22 mouse cellular contexts compared by ENCODE assay signal in the genomic region with DNA sequence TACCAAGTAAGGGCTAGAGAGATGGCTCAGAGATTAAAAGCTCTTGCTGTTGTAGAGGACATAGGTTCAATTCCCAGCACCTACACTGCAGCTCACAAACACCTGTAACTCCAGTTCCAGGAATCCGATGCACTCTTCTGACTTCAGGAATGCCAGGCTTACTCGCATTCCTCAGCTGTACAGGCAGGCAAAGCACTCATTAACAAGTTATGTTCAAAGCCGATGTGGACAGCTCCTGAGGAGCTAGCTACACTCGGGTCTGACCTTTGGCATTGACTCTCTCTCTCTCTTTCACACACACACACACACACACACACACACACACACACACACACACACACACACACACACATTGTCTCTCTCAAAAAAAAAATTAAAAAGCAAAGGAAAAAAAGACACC. TPM values are rescaled to one million over a fixed set of nuclear protein-coding genes. Genes with fewer than 3 reads are reported as not detected.
DNase-seq lines count a peak whose midpoint lies in the region; ATAC-seq and TF ChIP-seq lines count a peak whose summit lies in the region.
"Had no signal": no experiment of that assay in that cellular context is flagged by ENCODE, and none has a peak within 500 bp of the region (broad histone marks: within the 10 kb centered on the region; RNA-seq: fewer than 3 reads in every experiment).

No protein-coding gene starts in this region.

- no peaks in the 10 kb centered on the region for H3K9me3 ChIP-seq in kidney, postnatal 0 days (replicated peaks; ENCODE audit: low read length)
- H3K9me3 ChIP-seq: embryonic facial prominence, embryonic 13.5 days; limb, embryonic 12.5 days; liver, embryonic 13.5 days; lung, embryonic 15.5 days; midbrain, embryonic 12.5 days; neural tube, embryonic 12.5 days had no signal

- no peaks in the 10 kb centered on the region for H3K27me3 ChIP-seq in kidney, postnatal 0 days (ENCODE audit: insufficient read depth, low read length)
- H3K27me3 ChIP-seq: embryonic facial prominence, embryonic 13.5 days; limb, embryonic 12.5 days; liver, embryonic 13.5 days; lung, embryonic 15.5 days; midbrain, embryonic 12.5 days; neural tube, embryonic 12.5 days; Patski had no signal

- H3K36me3 ChIP-seq in kidney, postnatal 0 days (ENCODE audit: insufficient read depth, low read length): no peaks in the 10 kb centered on the region
- H3K36me3 ChIP-seq: embryonic facial prominence, embryonic 13.5 days; limb, embryonic 12.5 days; liver, embryonic 13.5 days; lung, embryonic 15.5 days; midbrain, embryonic 12.5 days; neural tube, embryonic 12.5 days had no signal

- no peaks in the 10 kb centered on the region for H3K4me1 ChIP-seq in kidney, postnatal 0 days (replicated peaks; ENCODE audit: insufficient read depth, low read length)
- H3K4me1 ChIP-seq: embryonic facial prominence, embryonic 13.5 days; limb, embryonic 12.5 days; liver, embryonic 13.5 days; midbrain, embryonic 12.5 days; neural tube, embryonic 12.5 days had no signal

- H3K4me2 ChIP-seq in kidney, postnatal 0 days (ENCODE audit: low read length): no peak overlapping the region
- H3K4me2 ChIP-seq: embryonic facial prominence, embryonic 13.5 days; limb, embryonic 12.5 days; liver, embryonic 13.5 days; lung, embryonic 15.5 days; midbrain, embryonic 12.5 days; neural tube, embryonic 12.5 days had no signal

- 18% methylated on average over 4 of the region's 4 CpGs for WGBS in kidney, postnatal 0 days

- no peak overlapping the region for H3K9ac ChIP-seq in kidney, postnatal 0 days (ENCODE audit: low read depth, low read length)
- H3K9ac ChIP-seq: embryonic facial prominence, embryonic 13.5 days; limb, embryonic 12.5 days; liver, embryonic 13.5 days; lung, embryonic 15.5 days; midbrain, embryonic 12.5 days; neural tube, embryonic 12.5 days had no signal

- no peak overlapping the region for H3K27ac ChIP-seq in kidney, postnatal 0 days
- H3K27ac ChIP-seq: embryonic facial prominence, embryonic 13.5 days; left cerebral cortex, adult 2 months; limb, embryonic 12.5 days; liver, embryonic 13.5 days; lung, embryonic 15.5 days; macrophage; midbrain, embryonic 12.5 days; neural tube, embryonic 12.5 days had no signal

- ATAC-seq in kidney, postnatal 0 days (replicated peaks; ENCODE audit: low FRiP score, low read depth): peak; percentile 90
- ATAC-seq: forebrain, embryonic 14.5 days; Patski had no signal

- peak; percentile 40 for DNase-seq in kidney, adult 9 months
- no peak for DNase-seq in kidney, postnatal 10 days
- DNase-seq in R1 (ENCODE audit: low read depth, low spot score) (peak; percentile 30), liver (no peak)
- peak; percentile 39 for DNase-seq in embryo, embryonic 11 days
- DNase-seq in kidney, postnatal 0 days (ENCODE audit: low spot score): peak; percentile 41
- no peak for DNase-seq in cerebellum, adult 11 months
- DNase-seq: adrenal gland, postnatal 25 days; cerebellum, adult 18-20 months; cerebellum, postnatal 25 days; gastrocnemius, postnatal 14 days; liver, embryonic 13.5 days; thymus, postnatal 25 days had no signal

- H3K4me3 ChIP-seq in kidney, postnatal 0 days (replicated peaks; ENCODE audit: low read depth, low read length): no peak overlapping the region
- H3K4me3 ChIP-seq: embryonic facial prominence, embryonic 13.5 days; left cerebral cortex, adult 2 months; limb, embryonic 12.5 days; liver, embryonic 13.5 days; lung, embryonic 15.5 days; midbrain, embryonic 12.5 days; neural tube, embryonic 12.5 days had no signal

- TF ChIP-seq CTCF in kidney, postnatal 0 days (IDR thresholded peaks at IDR 0.05; ENCODE audit: low read depth): no peak

RNA-seq across cellular contexts. Expression of gene Tmem192, which starts 48.3 kb away (rescaled TPM):
- 50.0 and 50.3 TPM in 2 replicates for polyA plus RNA-seq in kidney, postnatal 0 days (2015; fragmentation: Nextera tagmentation; extraction: Ambion mirVana)

RNA-seq across cellular contexts. Expression of gene Klhl2, which starts 48.9 kb away (rescaled TPM):
- 18.2 and 20.9 TPM in 2 replicates for polyA plus RNA-seq in kidney, postnatal 0 days (2015; fragmentation: Nextera tagmentation; extraction: Ambion mirVana)

Comparison
In these comparisons a context has a peak if more than half of its experiments do, and no peak if none do; other contexts are left out.
1. DNase-seq: peak in kidney, adult 9 months (single experiment), R1 (single experiment), embryo, embryonic 11 days (single experiment) and kidney, postnatal 0 days (single experiment); none in kidney, postnatal 10 days (single experiment), cerebellum, adult 11 months (single experiment) and liver (single experiment).